Mouse (Mus musculus): Measurements from ENCODE around the gene Col25a1.

GRCm38 (mm10) chr3:130214631-130215030 is 83.3 kb downstream of the Col25a1 start:
- TF ChIP-seq POLR2A (IDR thresholded peaks at IDR 0.05; ENCODE audit: extremely low read depth, insufficient read depth, low read length) (no peak), CTCF (IDR thresholded peaks at IDR 0.05; ENCODE audit: extremely low read depth, insufficient read depth, low read length) (no peak)
